Mouse (Mus musculus): Measurements from ENCODE around the gene Ywhag.
A peak's percentile ranks its signal among the peaks of the same experiment; 100 is the strongest.

- no peak for TF ChIP-seq CTCF (conservative IDR thresholded peaks at IDR 0.05; ENCODE audit: insufficient read depth, insufficient read length, low read depth, low read length)
- TF ChIP-seq POLR2A (IDR thresholded peaks at IDR 0.05; ENCODE audit: low read depth, low read length): peak; percentile 83
These were observed 23.0 kb upstream of the Ywhag start for GRCm38 (mm10) chr5:135957207-135957974.
